Mouse (Mus musculus) T-cell, adult 2 months (primary cell): ENCODE data around the gene Abtb2.

Experiments
- DNase-seq: peaks from one replicate; pipeline ENCODE4 v3.0.0; 2022; ENCODE audit warnings: low spot score

The Abtb2 gene

DNA sequence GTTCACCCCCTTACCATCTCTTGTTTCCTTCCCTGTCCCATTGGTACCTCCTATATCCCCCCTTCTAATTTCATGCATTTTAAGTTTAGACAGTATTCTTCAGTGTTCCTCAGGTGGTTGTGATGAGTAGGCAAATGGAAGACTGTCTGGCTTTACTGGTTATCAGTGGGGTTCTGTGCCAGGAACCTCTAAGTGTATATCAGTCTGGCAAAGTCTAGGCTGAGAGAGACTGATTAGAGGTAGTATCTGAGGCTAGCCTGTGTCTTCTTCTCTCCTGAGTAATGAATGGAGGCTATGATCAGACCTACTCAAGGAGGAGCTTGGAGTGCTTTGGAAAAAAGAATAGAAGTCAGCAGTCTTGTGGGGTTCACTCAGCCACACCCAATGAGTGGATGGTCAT lies 18.0 kb downstream of the Abtb2 start:
- no peak for DNase-seq

DNA sequence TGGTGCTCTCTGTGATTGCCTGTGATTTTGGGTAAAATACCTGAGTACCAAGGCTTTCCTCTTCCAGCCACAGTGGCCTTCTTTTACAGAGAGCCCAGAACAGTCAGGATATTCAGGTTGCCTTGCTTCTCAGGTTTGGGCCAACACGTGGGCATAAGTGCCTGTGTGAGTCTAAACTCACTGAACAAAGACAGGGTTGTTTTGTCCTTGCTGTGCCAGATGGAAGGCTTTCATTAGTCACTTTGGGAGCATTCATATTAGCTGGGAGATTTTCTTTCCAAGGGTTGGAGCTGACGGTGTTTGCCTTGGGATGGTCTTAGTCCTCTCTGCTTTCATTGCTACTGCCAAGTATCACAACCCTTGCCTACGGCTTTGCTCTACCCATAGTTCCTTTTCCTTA lies 20.3 kb downstream of the Abtb2 start:
- no peak for DNase-seq

DNA sequence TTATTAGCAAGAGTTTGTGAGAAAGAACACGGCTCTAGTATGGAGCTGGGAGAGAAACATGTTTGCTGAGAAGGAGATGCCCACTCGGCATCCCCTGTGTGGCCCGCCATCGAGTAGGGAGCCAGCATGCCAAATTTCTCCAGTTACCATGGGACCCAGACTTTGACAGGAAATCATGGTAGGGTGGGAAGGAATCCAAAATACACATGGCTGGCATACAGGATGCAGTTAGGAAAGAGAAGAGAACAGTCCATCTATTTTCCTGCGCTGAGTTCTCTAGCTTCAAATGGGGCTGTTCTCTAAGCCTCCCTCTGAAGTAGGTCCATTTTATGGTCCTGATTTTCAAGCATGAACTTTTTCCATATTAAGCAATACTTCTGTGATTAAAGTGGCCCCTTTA lies 22.7 kb downstream of the Abtb2 start:
- DNase-seq, result no peak

DNA sequence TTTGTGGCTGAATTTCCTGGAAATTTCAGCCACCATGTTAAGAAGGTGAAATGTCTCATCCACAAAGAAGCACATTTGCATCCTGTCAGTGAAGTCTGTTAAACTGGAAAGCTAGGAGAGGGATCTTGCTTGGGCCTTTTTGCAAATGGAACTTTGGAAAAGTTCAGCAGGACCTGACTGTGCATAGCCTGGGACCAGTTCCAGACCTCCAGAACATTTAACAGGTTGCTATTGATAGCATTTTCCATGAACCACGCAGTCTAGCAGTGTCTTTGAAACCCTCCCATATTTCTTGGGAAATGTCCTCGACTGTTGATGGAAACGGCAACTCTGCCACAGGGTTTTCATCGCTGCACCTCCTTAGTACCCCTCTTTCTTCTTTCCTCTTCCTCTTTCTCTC lies 23.3 kb downstream of the Abtb2 start:
- DNase-seq, result no peak

DNA sequence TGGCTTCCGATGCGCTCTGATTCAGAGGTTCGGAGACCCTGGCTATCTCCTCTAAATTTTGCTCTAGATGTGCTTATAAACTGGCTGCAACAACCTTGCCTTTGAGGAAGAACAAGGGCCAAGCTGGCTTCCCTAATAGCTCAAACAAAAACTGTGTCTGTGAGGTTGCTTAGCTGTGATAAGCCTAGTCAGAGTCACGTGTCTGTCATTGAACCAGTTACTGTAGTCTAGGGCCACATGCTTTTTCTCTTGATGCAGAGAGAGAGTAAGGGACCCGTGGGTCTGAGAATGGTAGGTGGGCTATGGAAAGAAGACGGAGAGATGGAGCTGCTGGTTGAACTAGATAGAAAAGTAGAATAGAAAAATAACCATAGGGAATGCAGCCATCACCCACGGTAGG lies 24.5 kb downstream of the Abtb2 start:
- DNase-seq, result no peak

DNA sequence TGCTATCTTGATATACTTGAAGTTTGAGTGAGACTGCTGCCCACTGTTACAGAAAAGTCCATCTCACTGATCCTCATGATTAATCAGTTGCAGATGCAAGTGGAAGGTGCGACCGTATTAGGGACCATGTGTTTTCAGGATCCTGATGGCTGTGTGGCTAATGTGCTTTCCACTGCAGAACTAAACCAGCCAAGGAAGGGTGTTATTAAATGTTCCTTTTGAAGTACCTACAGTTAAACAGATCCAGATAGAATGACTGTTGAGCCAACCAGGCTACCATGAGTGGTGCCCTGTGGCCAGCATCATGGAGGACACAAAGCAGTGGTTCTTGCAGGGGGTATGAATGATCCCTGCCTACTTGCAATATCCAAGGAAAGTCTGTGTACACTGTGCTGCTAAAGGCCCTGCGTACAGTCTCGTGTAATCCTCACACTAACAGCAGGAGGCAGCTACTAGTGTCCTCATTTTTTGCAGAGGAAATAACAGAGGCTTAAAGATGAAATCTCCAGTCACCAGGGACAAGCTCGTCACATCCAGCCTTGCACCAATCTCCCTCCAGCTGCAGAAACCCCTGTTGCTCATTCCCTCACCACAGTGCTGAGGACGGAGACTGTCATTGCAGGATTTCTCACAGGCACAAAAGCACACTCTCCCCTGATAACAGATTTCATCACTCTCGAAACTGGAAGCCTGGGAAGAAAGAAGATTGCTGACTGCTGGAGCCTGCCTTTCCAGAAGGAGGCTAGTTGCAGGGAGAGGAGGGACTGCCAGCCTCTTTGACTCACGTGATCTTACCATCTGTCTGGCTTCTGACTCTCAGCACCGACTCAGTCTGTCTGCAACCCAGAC lies 25.9 kb downstream of the Abtb2 start:
- DNase-seq, result no peak

DNA sequence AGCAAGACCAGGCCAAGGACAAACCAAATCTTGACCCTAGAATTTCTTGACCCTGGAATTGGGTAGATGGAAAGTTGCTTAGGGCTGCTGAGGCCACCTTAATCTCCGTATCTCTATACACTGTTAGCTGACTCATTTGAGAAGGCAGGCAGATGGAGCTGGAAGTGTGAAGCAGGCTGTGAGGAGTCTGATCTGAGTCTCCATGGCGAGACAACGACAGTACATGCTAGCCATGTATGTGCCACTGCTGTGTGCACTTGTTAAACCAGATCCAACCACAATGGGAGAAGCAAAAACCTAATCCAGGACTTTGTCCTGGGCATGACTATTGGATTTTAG lies 26.4 kb downstream of the Abtb2 start:
- no peak for DNase-seq

DNA sequence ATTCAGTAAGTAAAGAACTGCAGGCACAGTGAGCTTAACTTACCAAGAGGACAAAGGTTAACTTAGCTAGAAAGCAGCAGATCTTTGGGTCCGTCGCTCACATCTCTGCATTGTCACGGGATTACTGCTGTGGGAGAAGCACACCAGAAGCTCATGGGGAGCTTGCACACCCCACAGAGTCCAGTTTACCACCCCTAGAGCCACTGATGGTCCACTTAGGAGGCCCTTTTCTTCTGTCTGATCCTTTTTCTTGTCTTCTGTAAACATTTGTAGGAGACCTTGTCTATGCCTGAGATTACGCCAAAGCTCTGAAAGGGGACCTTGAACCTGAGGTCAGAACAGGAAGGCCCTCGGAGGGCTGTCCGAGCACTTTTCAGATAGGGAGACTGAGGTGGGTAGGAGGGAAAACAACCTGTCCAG lies 28.5 kb downstream of the Abtb2 start:
- no peak for DNase-seq

DNA sequence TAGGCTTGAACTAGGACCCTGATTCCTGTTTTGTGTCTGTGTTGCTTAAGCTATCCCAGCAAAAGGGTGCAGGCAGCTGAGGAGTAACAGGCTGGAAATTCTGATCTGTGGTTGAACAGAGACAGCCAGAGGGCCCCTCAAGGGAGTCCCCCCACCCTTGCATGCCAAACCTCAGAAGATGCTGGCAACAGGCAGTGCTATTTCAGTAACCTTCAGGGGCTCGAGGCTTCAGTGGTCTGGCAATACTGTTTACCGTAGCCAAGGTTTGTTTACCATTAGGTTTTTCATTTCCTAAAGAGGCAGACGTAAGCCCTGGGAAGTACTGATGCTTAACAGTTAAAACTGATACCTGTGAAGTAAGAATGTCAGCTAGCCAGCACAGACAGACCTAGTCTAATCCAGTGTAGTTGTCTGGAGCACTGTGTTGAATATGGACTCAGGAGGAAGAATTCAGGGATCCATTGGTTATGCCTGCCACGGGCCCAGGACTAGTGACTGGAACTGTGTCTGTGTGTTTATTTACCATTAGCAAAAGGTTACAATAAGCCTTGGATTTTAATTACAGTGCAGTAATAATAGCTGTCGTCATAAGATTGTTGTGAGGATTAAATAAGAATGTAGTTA lies 29.0 kb downstream of the Abtb2 start:
- DNase-seq, result no peak

DNA sequence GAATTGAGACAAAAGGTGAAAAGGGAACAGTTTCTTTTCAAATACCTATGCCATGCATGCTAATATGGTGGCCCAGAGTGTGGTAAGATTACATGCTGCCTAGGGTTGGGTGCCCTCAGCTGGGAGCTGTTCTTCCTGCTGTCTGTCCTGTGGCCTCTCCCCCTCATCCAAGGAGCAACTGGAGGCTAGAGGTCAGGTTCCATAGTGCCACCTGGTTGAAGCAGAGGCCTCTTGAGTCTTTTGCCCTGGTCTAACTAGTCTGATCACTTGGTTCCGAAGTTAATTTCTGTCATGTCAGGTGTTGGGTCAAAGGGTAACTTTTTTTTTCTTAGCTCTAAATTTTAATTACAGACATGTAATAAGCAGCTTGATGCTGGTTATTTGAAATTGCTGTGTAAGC lies 33.2 kb downstream of the Abtb2 start:
- no peak for DNase-seq

DNA sequence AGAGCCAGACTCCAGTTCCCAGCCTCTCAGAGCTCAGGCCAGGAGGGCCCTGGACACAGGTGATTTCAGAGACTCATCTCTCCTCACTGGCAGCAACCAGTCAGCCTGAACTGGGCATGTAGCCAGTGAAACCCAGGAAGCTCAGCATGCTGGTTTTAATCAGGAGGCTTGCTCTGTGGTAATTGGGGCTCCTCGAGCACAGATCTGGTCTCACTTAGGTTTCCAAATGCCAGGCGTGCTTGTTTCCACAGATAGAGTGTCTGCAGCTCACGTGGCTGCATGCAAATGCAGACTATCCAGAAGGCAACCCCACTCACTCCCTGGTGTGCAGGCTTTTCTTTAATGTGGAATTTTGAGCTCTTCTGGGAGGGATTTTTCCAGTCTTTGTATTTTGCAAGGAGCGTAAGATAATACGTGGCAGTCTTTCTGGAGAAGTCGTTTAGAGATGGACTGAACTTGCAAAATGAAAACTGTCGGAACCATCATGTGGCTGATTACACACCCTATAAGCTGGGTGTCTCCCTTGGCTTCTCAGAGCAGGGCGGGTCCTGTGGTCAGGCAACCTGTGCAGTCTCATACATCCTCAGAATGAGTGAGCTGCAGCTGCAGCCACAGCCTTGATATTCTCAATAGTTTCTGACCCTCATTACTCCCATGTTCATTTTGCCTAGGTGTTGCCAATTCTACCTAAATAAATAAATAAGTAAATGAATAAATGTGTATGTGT lies 34.2 kb downstream of the Abtb2 start:
- peak; percentile 48 for DNase-seq

DNA sequence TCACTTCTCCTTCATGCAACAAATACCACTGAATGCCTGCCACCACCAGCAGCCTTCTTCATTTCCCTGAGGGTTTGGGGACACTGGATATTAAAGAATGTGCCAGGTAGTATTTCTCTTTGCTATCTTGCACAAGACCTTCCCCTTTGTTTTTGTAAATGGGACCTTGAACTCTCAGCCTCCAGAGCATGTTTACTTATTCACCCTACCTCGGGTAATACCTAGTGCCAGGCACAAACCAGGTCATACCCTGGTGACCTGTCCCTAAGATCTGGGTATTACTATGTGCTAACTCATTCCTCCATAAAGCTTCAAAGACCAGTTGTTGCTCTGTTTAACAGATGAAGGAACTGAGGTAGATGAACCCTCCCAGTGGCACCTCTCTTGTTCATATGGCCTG lies 35.0 kb downstream of the Abtb2 start:
- DNase-seq, result no peak

DNA sequence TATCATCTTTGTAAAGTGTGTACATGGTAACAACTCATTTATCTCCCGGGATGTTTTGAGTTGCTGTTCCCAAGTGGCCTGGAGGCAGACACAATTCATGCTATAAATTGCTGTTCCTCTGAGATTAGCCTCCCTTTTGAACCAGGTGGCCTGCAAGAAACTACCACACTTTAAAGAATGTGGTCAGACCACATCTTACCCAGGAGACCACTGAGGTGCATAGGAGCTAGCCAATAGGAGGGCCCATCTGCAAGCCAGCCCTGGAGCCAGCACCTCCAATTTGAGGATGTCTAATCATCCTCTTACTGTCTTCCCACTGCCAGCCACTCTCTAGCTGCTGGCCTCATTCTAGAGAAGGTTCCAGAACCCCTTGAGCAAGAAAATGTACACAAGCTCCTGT lies 35.4 kb downstream of the Abtb2 start:
- no peak for DNase-seq

DNA sequence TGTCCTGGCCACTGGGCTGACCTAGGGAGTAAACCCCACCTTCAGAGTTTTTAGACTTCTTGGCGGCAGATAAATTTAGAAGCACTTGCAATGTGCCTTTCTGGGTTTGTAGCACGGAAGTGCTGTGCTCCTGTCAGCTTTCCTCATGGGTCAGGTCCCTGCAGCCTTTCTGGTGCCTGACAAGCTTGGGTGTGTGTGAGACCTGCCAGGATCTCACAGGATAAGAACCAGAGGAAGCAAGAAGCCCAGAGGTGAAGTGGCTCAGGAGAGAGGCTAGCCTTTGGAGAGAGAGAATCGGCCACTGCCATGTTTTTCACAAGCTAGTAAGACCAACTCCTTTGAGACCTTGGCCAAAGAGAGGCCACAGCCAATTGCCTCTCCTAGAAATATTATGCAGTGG lies 37.1 kb downstream of the Abtb2 start:
- DNase-seq, result no peak

DNA sequence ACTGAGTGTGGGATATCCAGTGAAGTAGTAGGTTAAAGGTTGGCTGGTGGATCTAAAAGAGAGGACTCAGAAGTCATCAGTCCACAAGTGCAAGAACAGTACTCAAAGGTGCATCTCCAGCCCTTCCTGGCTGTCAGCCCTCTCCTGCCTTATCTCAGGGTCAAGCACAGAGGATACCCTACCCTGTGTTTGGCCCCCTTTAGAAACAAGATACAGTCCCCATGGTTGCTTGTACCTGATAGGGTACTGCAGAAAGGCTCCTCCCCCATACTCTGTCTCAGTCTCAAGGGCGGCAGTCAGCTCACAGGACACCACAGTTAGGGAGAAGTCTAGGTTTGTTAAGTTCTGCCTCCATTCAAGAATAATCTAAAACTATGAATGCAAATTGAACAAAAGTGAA lies 37.8 kb downstream of the Abtb2 start:
- no peak for DNase-seq

DNA sequence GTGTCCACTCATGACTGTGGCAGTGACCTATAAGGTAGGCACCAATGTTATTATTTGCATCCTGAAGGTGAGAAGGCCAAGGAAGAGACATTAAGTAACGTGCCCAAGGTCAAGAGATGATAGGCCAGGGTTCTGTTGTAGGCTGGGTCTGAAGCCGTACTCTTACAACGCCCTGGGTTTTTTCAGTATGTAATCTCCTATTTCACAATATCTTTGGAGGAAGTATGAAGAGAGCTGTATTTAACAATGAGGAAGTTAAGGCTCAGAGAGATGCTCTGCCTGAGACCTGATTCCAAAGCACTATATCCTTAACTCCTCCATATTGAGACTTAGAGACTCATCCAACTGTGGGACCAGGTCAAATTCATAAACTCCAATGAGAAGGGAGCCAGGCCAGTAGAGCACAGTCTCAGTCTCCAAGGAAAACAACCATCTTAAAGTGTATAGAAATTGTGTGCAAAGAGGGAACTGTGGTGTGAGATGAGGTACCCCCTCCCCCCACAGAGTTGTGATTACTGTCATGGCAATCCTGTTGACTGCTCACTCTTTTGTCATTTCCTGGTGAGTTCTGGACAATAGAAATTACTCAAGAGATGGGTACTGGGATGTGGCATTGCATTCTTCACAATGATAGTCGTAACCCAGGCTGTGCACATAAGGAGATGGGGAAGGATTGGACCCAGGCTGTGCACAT lies 39.8 kb downstream of the Abtb2 start:
- DNase-seq, result no peak

DNA sequence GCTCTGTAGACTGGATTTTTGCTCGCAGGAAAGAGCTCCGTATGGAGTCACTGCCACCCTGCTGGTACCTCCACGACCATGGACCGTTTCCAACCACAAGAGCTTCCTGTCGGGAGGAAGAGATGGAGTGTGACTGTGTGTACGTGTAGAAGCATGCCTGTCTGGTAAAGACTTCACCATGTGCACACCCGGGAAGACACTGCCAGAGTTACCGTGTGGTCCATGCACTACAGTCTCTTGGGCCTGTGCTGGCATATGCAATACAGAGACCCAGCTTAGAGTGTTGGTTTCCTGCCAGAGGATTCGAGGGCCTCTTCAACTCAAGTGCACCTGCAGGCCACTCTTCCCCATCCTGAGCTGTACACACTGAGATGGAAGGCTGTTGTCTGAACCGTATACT lies 41.8 kb downstream of the Abtb2 start:
- no peak for DNase-seq

DNA sequence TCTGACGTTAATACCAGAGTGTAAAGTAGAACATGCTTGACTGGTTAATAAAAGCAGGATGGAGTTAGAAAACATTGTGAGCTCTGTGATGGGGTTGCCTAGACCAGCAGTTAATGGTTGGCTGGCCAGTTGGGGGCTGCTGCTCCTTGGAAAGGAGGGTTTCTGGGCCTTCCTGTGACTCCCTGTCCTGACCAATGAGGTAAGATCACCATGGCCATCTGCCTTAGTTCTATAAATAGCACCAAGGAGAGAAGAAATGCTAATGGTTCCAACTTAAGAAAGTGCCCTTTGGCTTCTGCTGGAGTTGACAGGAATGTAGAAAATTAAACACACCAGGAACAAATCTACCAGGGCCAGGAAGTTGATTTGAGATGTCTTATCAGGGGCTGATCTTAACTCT lies 42.8 kb downstream of the Abtb2 start:
- no peak for DNase-seq

DNA sequence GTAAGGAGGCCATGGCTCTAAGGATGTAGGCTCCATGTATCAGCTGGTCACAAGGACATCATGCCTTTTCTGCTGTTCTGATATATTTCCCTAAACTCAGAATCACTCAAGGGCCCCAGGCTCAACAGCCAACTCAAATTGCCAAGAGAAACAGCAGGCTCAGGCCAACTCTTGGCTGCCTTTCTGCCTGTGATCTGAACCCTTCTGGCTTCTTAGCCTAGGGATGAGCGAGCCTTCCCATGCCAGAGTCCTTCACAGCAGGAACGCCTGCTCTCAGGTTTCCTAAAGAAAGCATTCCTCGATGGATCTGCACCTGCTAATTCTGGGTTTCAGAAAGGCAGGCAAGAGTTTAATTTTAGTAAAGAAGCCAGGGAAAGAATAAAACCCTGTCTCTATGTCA lies 43.4 kb downstream of the Abtb2 start:
- no peak for DNase-seq

DNA sequence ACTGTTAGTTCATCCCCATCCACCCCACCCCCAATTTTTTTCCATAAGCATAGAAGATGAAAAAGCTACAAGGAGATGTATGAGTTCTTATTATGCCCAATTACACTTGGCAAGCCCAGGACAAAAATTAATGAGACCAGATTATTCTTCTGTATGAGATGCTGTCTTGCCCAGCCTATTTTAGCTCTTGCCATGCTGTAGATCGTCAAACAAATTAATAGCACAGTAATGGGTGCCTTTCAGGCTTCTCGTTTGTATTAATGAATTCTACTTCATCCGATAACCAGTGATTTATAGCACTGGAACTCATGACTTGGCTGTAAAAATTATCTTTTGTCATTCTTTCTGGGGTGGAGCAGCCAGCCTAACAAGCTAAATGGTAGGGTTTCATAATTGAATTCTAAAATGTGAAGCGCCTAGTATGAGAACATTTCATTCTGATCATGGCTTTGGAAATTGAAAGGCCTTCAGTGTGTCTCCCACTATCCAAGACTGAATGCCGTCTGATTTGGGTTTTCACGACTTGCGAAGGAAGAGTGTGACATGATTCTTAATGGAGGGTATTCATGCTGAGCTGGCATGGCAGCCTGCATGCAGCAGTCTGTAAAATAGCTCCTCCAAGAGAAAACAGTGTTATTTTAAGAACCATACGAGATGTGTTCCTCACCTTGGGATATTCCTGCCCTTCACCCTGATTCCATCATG lies 44.9 kb downstream of the Abtb2 start:
- no peak for DNase-seq

DNA sequence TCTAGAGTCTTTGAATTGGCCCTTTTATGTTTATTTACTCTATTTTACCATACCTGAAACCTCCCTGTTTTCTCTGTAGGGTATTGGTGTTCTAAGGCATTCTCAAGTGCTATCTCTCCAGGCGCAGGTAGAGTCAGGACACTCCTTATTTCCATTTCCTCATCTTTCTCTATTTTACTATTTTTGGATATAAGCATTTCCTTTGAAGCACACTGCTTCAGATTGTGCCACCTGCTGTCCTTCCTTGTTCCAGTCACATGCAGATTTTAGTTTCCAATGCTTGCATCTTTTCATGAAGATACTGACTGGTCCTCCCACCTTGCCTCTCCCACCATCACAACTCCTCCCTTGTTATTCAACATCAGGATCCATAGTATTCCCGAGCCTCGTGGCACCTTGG lies 47.8 kb downstream of the Abtb2 start:
- DNase-seq, result no peak

DNA sequence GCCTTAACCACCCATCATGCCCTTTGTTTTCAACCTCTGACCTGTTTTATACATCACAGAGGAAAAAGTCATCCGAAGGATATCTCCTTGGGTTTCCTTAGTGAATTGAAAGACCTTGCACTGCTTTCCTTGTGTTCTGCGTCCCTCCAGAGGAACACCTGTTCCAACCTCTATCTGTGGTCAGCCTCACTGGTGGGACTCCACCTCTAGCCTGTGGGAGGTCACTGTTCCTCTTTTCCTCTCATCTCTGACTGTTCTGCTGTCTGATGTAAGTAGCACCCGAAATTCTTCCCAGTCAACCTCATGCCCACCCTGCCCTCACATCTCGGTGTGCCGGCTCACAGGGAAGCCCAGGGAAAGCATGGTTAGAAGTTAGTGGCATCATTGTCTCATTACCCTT lies 48.9 kb downstream of the Abtb2 start:
- no peak for DNase-seq
